Mouse (Mus musculus) lung, embryonic 14.5 days (tissue): ENCODE data around the gene Nelfb. TPM values are rescaled to one million over a fixed set of nuclear protein-coding genes. Genes with fewer than 3 reads are reported as not detected.

Experiments used
- ATAC-seq: fragments of 200-750 bp; cut with Nextera tagmentation; 2 replicates; pipeline ENCODE4 v1.8.0; 2017; ENCODE audit warnings: mild to moderate bottlenecking, moderate TSS enrichment, moderate library complexity; ENCODE audit not compliant: insufficient read depth
- DNase-seq: peaks from one replicate; pipeline ENCODE4 v3.0.0-alpha.2; 2015
- H3K27ac ChIP-seq: fragments of 300-500 bp; sonication (generic); 2 replicates; pipeline ENCODE4 v1.5.1; 2014; ENCODE audit warnings: low read depth, mild to moderate bottlenecking, moderate library complexity
- H3K27me3 ChIP-seq: fragments of 300-500 bp; sonication (generic); 2 replicates; pipeline ENCODE4 v1.6.1; 2014; ENCODE audit warnings: low read length, control low read depth; ENCODE audit not compliant: insufficient read depth
- H3K36me3 ChIP-seq: fragments of 300-500 bp; sonication (generic); 2 replicates; pipeline ENCODE4 v1.6.1; 2014; ENCODE audit warnings: control low read depth; ENCODE audit not compliant: insufficient read depth
- H3K4me1 ChIP-seq: fragments of 300-500 bp; sonication (generic); 2 replicates; pipeline ENCODE4 v1.6.1; 2014; ENCODE audit warnings: antibody characterized with exemption, control low read depth; ENCODE audit not compliant: insufficient read depth
- H3K4me2 ChIP-seq: fragments of 300-500 bp; sonication (generic); 2 replicates; pipeline ENCODE4 v1.6.1; 2014; ENCODE audit warnings: mild to moderate bottlenecking
- H3K4me3 ChIP-seq: fragments of 300-500 bp; sonication (generic); 2 replicates; pipeline ENCODE4 v1.5.1; 2014; ENCODE audit warnings: low read depth, low read length
- H3K9ac ChIP-seq: fragments of 300-500 bp; sonication (generic); 2 replicates; pipeline ENCODE4 v1.6.1; 2014
- H3K9me3 ChIP-seq: fragments of 300-500 bp; sonication (generic); 2 replicates; pipeline ENCODE4 v1.6.1; 2016; ENCODE audit warnings: low read depth, low read length, control low read depth
- CTCF ChIP-seq: IDR thresholded peaks from 2 replicates; pipeline ENCODE4 v1.5.1; 2016; ENCODE audit warnings: antibody characterized with exemption, low read depth
- WGBS: fragments of 180-500 bp; shearing (Covaris S2); extraction: QIAGEN DNeasy Blood & Tissue Kit; methylation state at CpG from one replicate; pipeline ENCODE4 v1.1.7; 2014; 5-methylcytosine and 5-hydroxymethylcytosine counted together
- polyA plus RNA-seq: library from polyadenylated mRNA; unstranded; fragments of >200 nt; fragmentation: Nextera tagmentation; extraction: Ambion mirVana; gene quantifications from 2 replicates; pipeline ENCODE4 v1.2.1, GENCODE M21; 2014

The Nelfb gene
- polyA plus RNA-seq, 1 experiment from 2014 or later, result 108 TPM

DNA sequence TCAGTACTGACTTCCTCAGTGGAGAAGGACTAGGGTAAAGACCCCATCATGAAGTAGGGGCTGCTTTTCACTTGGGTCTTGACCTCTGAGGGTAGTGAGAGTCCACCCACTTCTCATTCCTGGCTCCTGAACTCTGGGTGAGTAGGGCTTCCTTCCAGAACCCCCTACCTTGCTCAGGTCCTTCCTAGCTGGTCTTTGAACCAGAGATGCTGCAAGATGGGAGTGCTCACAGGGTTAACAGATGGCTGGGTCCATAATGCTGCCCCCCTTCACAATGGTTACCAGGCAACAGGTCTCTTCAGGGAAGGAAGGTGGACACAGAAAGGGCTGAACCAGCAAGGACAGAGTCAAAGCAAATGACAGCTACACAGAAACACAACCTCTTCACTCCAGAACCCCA, 7.2 kb upstream of the Nelfb start, which contains the start of gene Fam166a:
Gene Fam166a, plus strand, starts transcription at position 301 of the 400 bp plus-strand sequence.
- H3K27ac ChIP-seq, result no peak within 1 kb of the TSS
- no peak for TF ChIP-seq CTCF
- no peaks in the 10 kb centered on the region for H3K9me3 ChIP-seq
- DNase-seq (no peak), ATAC-seq (no peak)
- no peak within 1 kb of the TSS for H3K9ac ChIP-seq
- H3K4me1 ChIP-seq, result no peaks in the 10 kb centered on the region
- no peak within 1 kb of the TSS for H3K4me2 ChIP-seq
- peaks cover 15% of the 10 kb centered on the region for H3K36me3 ChIP-seq
- no peak within 1 kb of the TSS for H3K4me3 ChIP-seq
- H3K27me3 ChIP-seq, result no peaks in the 10 kb centered on the region

DNA sequence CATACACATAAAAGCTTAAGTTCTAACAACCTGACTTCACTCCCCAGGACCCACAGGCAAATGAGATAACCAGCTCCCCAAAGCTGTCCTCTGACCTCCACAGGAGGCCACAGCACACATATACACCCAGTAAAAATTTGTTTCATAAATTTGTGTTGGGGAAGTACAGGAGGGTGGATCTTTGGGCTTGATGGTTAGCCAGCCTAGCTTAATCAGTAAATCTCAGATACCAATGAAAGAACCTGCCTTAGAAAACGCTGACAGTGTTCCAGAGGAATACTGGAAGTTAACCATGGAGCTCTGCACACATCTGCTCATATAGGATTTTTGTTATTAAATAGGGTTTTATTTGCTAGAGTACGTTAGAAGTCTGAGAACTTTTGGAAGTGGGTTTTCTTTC, 6.4 kb upstream of the Nelfb start:
- H3K4me2 ChIP-seq, result no peak overlapping the region
- H3K36me3 ChIP-seq, result peaks cover 14% of the 10 kb centered on the region
- ATAC-seq (no peak), DNase-seq (no peak)
- H3K9ac ChIP-seq, result no peak overlapping the region
- H3K9me3 ChIP-seq, result no peaks in the 10 kb centered on the region
- WGBS, result 47% methylated on average over 2 of the region's 2 CpGs
- H3K4me3 ChIP-seq, result no peak overlapping the region
- no peak overlapping the region for H3K27ac ChIP-seq
- no peaks in the 10 kb centered on the region for H3K27me3 ChIP-seq
- H3K4me1 ChIP-seq, result no peaks in the 10 kb centered on the region
- no peak for TF ChIP-seq CTCF

DNA sequence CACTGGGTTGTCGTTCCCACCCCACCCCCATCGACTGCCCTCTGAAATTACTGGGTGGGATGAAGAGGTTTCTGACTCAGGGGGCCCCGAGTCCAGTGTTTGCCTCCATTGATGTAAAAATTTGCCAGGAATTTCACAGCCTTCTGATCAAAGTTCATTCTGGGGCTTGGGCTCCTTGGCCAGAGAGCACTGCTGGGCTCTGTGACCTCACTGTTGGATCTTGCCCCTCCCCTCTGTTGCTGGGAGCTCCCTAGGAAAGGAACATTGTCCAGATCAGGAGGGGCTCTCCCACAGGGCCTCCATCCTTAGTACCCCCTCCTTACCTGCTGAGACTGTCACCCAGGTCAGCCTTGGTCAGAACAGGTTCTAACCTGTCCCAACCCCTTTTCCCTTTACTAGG, 3.2 kb upstream of the Nelfb start, which contains the start of gene Stpg3:
Gene Stpg3, minus strand, starts transcription at position 194 of the 400 bp plus-strand sequence.
- H3K4me2 ChIP-seq, result no peak within 1 kb of the TSS
- ATAC-seq (no peak), DNase-seq (no peak)
- 65% methylated on average over 3 of the region's 3 CpGs for whole genome bisulfite sequencing
- no peak within 1 kb of the TSS for H3K9ac ChIP-seq
- no peak for TF ChIP-seq CTCF
- H3K9me3 ChIP-seq, result no peaks in the 10 kb centered on the region
- peaks cover 8% of the 10 kb centered on the region for H3K4me1 ChIP-seq
- H3K4me3 ChIP-seq, result no peak within 1 kb of the TSS
- no peaks in the 10 kb centered on the region for H3K27me3 ChIP-seq
- no peak within 1 kb of the TSS for H3K27ac ChIP-seq
- H3K36me3 ChIP-seq, result no peaks in the 10 kb centered on the region

DNA sequence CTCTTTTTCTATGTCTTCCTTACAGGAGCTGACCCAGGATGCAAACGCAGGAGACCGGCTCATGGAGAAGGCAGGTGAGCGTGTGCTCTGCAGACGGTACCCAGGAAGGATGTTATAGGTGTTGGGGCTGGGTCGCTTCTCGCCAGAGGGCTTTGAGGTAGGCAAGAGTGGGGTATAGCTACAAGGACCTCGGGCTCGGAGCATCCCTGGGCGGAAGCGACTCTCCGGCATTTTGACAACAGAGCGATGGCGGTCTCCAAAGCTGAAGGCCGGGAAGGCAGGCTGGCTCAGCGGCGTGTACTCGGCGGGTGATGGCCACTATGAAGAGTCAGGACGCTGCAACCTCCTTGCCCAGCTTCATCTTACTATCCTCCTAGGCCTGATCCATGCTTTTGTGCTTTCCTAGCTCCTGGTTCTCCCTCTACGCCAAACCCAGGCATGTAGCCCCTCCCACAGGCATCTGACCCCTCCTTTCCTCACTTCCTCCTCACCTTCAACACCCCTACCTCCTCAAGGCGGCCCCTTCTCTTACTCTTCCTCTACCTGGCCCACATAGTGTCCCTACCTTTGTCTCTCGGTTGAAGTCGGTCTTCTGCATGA, 2.1 kb upstream of the Nelfb start:
- ATAC-seq, result no peak
- no peaks in the 10 kb centered on the region for H3K27me3 ChIP-seq
- peaks cover 8% of the 10 kb centered on the region for H3K4me1 ChIP-seq
- no peak overlapping the region for H3K4me3 ChIP-seq
- WGBS, result 55% methylated on average over 23 of the region's 23 CpGs
- no peak for TF ChIP-seq CTCF
- no peak overlapping the region for H3K27ac ChIP-seq
- peaks cover 7% of the 10 kb centered on the region for H3K36me3 ChIP-seq
- no peaks in the 10 kb centered on the region for H3K9me3 ChIP-seq
- H3K4me2 ChIP-seq, result no peak overlapping the region
- H3K9ac ChIP-seq, result no peak overlapping the region
- no peak for DNase-seq

DNA sequence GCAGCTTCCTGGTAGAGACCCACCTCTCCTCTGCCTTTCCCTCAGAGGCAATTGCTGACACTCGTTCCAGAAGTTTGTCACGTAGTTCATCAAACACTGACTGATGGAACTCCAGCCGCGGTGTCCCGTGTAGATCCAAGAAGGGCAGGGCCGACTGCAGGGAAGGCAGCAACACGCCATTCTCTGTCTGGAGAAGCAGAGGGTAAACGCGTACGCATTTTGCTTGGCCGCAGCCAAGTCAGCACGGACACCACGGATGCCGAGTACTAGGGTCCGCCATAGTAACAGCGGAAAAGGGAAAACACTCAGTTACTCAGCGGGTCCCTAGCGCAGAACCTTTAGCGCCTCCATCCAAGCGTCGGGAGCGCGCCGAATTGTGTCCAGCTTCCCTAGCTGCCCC, 603 bp downstream of the Nelfb start:
- Histone ChIP-seq H3K4me1 (peaks cover 8% of the 10 kb centered on the region), H3K27ac (peak overlapping the region; percentile 75), H3K9ac (peak overlapping the region; percentile 81), H3K4me2 (peak overlapping the region; percentile 94), H3K36me3 (peaks cover 23% of the 10 kb centered on the region), H3K9me3 (no peaks in the 10 kb centered on the region), H3K4me3 (peak overlapping the region; percentile 89), H3K27me3 (no peaks in the 10 kb centered on the region)
- TF ChIP-seq CTCF, result no peak
- ATAC-seq (peak; percentile 50; the same call in 1 of the 2 replicates), DNase-seq (no peak)
- WGBS, result 0% methylated on average over 24 of the region's 24 CpGs

DNA sequence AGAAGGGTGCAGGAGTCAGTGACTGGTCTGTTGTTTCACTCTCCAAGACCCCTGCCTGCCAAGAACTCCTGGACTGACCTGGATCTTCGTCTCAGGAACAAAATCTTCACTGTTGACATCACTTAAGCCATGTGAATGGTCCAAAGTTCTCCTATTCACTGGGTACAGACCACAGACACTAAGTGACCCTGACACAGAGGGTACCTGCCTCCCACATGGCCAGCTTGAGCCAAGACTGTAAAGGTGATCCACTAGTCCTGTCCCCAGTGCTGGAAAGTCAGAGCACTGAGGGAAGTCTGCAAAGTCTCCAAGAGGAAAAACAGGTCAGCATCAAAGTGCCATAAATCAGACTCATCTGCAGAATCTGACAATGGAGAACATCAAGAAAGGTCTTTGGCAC, 3.7 kb downstream of the Nelfb start:
- TF ChIP-seq CTCF, result no peak
- H3K9me3 ChIP-seq, result no peaks in the 10 kb centered on the region
- H3K27ac ChIP-seq, result no peak overlapping the region
- no peak overlapping the region for H3K4me2 ChIP-seq
- no peaks in the 10 kb centered on the region for H3K27me3 ChIP-seq
- H3K4me3 ChIP-seq, result no peak overlapping the region
- peaks cover 8% of the 10 kb centered on the region for H3K4me1 ChIP-seq
- WGBS, result 91% methylated on average over 1 of the region's 1 CpGs
- H3K9ac ChIP-seq, result no peak overlapping the region
- peaks cover 53% of the 10 kb centered on the region for H3K36me3 ChIP-seq
- no peak for DNase-seq
- no peak for ATAC-seq

DNA sequence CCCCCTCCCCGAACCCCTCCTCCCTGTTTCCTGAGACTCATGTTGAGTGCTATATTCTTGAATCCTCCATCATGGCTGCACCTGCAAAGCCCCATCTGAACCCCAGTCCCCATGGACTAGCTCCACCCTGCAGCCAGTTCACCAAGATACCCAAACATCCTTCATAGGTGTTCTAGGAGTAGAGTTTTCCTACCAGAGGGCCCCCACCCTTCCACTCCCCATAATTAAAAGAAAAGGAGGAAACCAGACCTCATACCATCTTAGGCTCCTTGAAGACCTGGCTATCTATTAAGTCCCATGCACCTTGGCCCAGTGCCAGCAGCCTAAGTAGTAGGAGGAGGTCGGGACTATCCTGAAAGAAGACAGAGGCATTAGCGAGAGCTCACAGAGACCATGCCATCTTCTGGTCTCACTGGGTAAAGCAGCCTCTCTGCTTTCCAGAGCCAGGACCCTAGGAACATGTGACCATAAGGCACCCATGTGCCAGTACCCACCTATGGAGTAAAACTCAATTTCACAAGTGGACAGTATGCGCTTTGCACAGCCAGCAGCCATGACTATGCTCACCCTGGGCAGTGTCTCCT, 7.6 kb downstream of the Nelfb start:
- H3K9me3 ChIP-seq, result no peaks in the 10 kb centered on the region
- no peak overlapping the region for H3K9ac ChIP-seq
- H3K4me2 ChIP-seq, result no peak overlapping the region
- DNase-seq (peak; percentile 45), ATAC-seq (peak; percentile 47; the same call in 1 of the 2 replicates)
- no peaks in the 10 kb centered on the region for H3K4me1 ChIP-seq
- TF ChIP-seq CTCF, result peak; percentile 36; the same call in 1 of the 2 replicates
- 59% methylated on average over 4 of the region's 4 CpGs for WGBS
- H3K36me3 ChIP-seq, result peaks cover 85% of the 10 kb centered on the region
- no peaks in the 10 kb centered on the region for H3K27me3 ChIP-seq
- H3K4me3 ChIP-seq, result no peak overlapping the region
- no peak overlapping the region for H3K27ac ChIP-seq
